Mouse (Mus musculus) embryonic facial prominence, embryonic 14.5 days (tissue): Measurements from ENCODE around the gene Coil. TPM values are rescaled to one million over a fixed set of nuclear protein-coding genes. Genes with fewer than 3 reads are reported as not detected.
A peak's percentile ranks its signal among the peaks of the same experiment; 100 is the strongest.
"Not testable (repeated sequence)": the region's sequence is repeated elsewhere in the genome, so short reads cannot be mapped to it uniquely, and the experiment has no call there.

Experiments used
- ATAC-seq: fragments of 200-750 bp; cut with Nextera tagmentation; 2 replicates; pipeline ENCODE4 v1.8.0; 2017; ENCODE audit warnings: low read depth, moderate number of reproducible peaks, moderate TSS enrichment
- DNase-seq: peaks from one replicate; pipeline ENCODE4 v3.0.0-alpha.2; 2015; ENCODE audit warnings: low spot score
- H3K27ac ChIP-seq: fragments of 300-500 bp; sonication (generic); replicated peaks from 2 replicates; pipeline ENCODE4 v1.5.1; 2014; ENCODE audit warnings: low read depth, mild to moderate bottlenecking, low read length, moderate library complexity
- H3K27me3 ChIP-seq: fragments of 300-500 bp; sonication (generic); replicated peaks from 2 replicates; pipeline ENCODE4 v1.6.1; 2014; ENCODE audit warnings: low read length; ENCODE audit not compliant: control insufficient read depth, insufficient read depth
- H3K36me3 ChIP-seq: fragments of 300-500 bp; sonication (generic); 2 replicates; pipeline ENCODE4 v1.6.1; 2014; ENCODE audit warnings: low read length, mixed read lengths; ENCODE audit not compliant: control insufficient read depth, insufficient read depth
- H3K4me1 ChIP-seq: fragments of 300-500 bp; sonication (generic); 2 replicates; pipeline ENCODE4 v1.6.1; 2014; ENCODE audit warnings: antibody characterized with exemption, low read length; ENCODE audit not compliant: control insufficient read depth, insufficient read depth
- H3K4me2 ChIP-seq: fragments of 300-500 bp; sonication (generic); 2 replicates; pipeline ENCODE4 v1.6.1; 2014; ENCODE audit warnings: low read depth, mild to moderate bottlenecking, low read length, moderate library complexity, mixed read lengths
- H3K4me3 ChIP-seq: fragments of 300-500 bp; sonication (generic); 2 replicates; pipeline ENCODE4 v1.5.1; 2014; ENCODE audit warnings: low read depth, mild to moderate bottlenecking, low read length
- H3K9ac ChIP-seq: fragments of 300-500 bp; sonication (generic); 2 replicates; pipeline ENCODE4 v1.6.1; 2014; ENCODE audit warnings: low read depth, mild to moderate bottlenecking, low read length, moderate library complexity, mixed read lengths
- H3K9me3 ChIP-seq: fragments of 300-500 bp; sonication (generic); 2 replicates; pipeline ENCODE4 v1.6.1; 2016; ENCODE audit warnings: low read length; ENCODE audit not compliant: control insufficient read depth
- WGBS: fragments of 180-500 bp; shearing (Covaris S2); extraction: QIAGEN DNeasy Blood & Tissue Kit; methylation state at CpG from one replicate; pipeline ENCODE4 v1.1.7; 2014; 5-methylcytosine and 5-hydroxymethylcytosine counted together
- polyA plus RNA-seq: library from polyadenylated mRNA; unstranded; fragments of >200 nt; fragmentation: Nextera tagmentation; extraction: Ambion mirVana; gene quantifications from 2 replicates; pipeline ENCODE4 v1.2.1, GENCODE M21; 2014

The Coil gene
- polyA plus RNA-seq, 1 experiment from 2014 or later = 9.4 TPM

DNA sequence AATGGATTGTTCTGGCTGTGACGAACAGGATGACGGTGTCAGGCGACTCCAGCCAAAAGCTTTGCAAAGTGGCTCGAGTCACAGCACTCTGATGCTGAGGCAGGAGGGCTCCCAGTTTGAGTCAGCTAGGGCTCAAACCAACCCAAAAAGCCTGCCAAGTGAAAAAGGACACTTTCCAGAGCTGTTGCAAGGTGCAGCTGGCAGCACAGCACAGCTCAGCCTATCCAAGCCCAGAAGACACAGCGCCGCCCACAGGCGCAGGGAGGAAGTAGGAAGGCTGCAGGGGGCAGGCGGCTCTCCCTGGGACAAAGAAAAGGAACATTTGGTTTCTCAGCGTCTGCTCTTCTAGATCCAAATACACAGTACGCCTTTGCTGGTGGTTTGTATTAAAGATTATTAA, 16.6 kb downstream of the Coil start:
- Histone ChIP-seq H3K36me3 (peaks cover 67% of the 10 kb centered on the region), H3K27ac (no peak overlapping the region), H3K4me3 (no peak overlapping the region), H3K4me1 (no peaks in the 10 kb centered on the region), H3K9ac (no peak overlapping the region), H3K4me2 (no peak overlapping the region), H3K9me3 (no peaks in the 10 kb centered on the region), H3K27me3 (no peaks in the 10 kb centered on the region)
- DNase-seq (no peak), ATAC-seq (no peak)
- WGBS = 80% methylated on average over 10 of the region's 10 CpGs

DNA sequence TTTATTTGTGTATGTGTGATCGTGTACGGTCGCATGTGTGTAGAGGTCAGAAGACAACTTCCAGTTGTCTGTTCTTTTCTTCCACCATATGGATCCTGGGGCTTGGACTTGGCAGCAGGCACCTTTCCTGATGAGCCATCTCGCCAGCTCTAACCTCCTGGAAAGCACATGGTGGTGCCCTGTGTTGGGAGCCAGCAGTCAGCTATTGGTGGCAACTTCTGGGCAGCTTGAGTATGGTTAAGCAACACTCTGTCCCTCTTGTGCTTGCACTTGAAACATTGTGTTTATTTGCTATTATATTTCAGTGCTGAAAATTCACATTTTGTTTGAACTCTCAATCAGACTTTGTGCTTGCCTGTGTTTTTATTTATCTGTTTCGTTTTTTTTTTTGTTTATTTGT, 18.9 kb downstream of the Coil start:
- DNase-seq = no peak
- no peak overlapping the region for H3K9ac ChIP-seq
- no peaks in the 10 kb centered on the region for H3K9me3 ChIP-seq
- no peak for ATAC-seq
- H3K36me3 ChIP-seq = peaks cover 54% of the 10 kb centered on the region
- no peaks in the 10 kb centered on the region for H3K27me3 ChIP-seq
- H3K27ac ChIP-seq = no peak overlapping the region
- no peak overlapping the region for H3K4me2 ChIP-seq
- no peak overlapping the region for H3K4me3 ChIP-seq
- H3K4me1 ChIP-seq = no peaks in the 10 kb centered on the region
- 80% methylated on average over 5 of the region's 5 CpGs for WGBS

DNA sequence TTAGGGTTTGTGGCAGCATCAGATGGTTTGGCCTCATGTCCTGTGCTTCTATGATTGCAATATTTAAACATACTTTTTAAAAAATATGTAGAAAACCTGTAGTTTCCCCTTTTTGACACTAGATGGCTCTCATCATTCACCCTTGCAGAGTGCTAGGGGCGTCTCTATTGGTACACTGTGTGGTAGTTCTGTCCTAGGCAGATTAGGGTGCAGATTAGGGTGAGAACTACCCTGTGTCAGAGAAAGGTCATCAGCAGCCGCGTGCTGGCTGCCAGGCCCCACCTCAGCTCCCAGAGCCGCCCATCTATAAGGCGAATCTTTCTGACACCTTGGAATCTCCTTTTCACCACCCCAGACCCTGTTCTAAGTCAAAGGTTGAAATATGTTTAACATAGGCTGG, 19.5 kb downstream of the Coil start:
- Histone ChIP-seq H3K4me1 (no peaks in the 10 kb centered on the region), H3K27me3 (no peaks in the 10 kb centered on the region), H3K36me3 (peaks cover 49% of the 10 kb centered on the region), H3K9ac (no peak overlapping the region), H3K27ac (no peak overlapping the region), H3K4me2 (no peak overlapping the region), H3K9me3 (no peaks in the 10 kb centered on the region), H3K4me3 (no peak overlapping the region)
- no peak for ATAC-seq
- no peak for DNase-seq
- WGBS = 78% methylated on average over 5 of the region's 5 CpGs

DNA sequence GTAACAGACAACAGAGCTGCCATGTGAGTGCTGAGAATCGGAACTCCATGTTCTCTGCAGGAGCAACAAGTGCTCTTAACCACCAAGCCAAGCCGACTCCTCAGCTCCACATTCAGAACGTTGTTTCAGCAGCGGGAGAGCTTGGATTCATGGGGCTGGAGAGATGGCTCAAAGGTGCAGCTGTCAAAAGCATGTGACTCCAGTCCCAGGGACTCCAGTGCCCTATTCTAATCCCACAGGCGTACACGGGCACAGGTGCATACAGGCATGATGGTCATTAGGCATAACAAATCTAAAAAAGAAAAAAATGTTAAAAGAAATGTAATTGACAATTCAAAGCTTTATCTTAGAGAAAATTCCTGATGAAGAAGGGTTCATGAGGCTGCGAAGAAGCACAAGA, 23.1 kb downstream of the Coil start:
- no peak for ATAC-seq
- Histone ChIP-seq H3K27ac (no peak overlapping the region), H3K9me3 (no peaks in the 10 kb centered on the region), H3K9ac (no peak overlapping the region), H3K4me1 (no peaks in the 10 kb centered on the region), H3K27me3 (no peaks in the 10 kb centered on the region), H3K4me3 (no peak overlapping the region), H3K4me2 (no peak overlapping the region), H3K36me3 (peaks cover 17% of the 10 kb centered on the region)
- DNase-seq = no peak
- 49% methylated on average over 7 of the region's 7 CpGs for WGBS

DNA sequence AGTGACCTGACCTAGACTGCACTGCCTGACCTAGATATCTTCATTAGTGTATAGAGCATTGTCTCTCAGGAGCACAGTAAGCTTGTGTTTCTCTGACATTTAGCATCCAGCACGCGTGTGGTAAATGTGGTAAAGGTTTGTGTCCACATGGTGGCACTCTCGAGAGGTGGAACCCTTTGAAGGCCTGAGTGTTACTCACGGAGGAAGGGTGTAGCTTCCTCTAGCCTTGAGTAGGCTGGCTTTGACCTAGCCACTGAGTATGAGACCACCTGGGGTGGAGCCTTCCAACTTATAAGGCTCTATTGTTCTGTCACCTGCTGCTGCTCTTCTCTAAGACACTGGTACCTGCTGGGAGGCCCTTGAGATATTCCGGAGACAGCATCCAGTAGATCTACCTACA, 23.6 kb downstream of the Coil start:
- Histone ChIP-seq H3K4me1 (no peaks in the 10 kb centered on the region), H3K9me3 (no peaks in the 10 kb centered on the region), H3K36me3 (peaks cover 14% of the 10 kb centered on the region), H3K27ac (no peak overlapping the region), H3K4me2 (no peak overlapping the region), H3K9ac (no peak overlapping the region), H3K4me3 (no peak overlapping the region), H3K27me3 (no peaks in the 10 kb centered on the region)
- DNase-seq (peak; percentile 58), ATAC-seq (no peak)
- WGBS = 20% methylated on average over 5 of the region's 5 CpGs

DNA sequence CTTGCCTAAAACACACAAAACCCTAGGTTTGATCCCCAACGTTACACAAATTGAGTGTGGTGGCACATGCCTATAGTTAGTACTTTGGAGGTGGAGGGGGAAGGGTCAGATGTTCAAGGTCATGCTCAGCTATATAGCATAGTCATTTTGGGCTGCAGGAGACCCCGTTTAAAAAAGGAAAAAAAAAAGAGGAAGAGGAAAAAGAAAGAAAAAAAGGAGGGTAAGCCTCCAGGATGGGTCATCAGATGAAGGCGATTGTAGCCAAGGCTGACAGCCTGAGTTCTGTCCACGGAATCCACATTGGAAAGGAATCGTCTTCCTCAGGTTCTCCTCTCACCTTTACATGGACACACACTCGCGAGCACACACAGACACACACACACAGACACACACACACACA, 24.4 kb downstream of the Coil start:
- Histone ChIP-seq H3K4me2 (no peak overlapping the region), H3K27me3 (peaks cover 8% of the 10 kb centered on the region), H3K36me3 (peaks cover 14% of the 10 kb centered on the region), H3K4me3 (no peak overlapping the region), H3K4me1 (no peaks in the 10 kb centered on the region), H3K9ac (no peak overlapping the region), H3K9me3 (no peaks in the 10 kb centered on the region), H3K27ac (no peak overlapping the region)
- 87% methylated on average over 7 of the region's 7 CpGs for WGBS
- ATAC-seq = no peak
- DNase-seq = no peak

DNA sequence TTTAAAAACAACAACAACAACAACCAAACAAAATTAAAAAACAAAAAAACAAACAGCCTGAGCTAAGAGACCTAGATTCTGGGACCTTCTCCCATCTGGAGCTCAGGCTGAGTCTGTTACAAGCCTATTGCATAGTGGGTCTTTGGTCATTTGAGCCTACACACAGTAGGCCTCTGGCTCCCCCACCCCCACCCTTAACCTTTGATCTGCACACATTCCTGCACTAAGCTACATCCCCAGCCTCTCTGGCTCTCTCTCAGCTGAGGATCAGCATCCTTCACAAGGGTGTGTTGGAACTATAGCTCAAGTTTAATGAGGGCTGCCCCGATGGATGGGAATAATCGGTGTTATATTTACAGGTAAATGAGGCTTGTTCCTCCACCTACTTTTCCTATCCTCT, 25.6 kb downstream of the Coil start:
- WGBS = 85% methylated on average over 2 of the region's 2 CpGs
- ATAC-seq (no peak), DNase-seq (no peak)
- peaks cover 12% of the 10 kb centered on the region for H3K36me3 ChIP-seq
- no peaks in the 10 kb centered on the region for H3K4me1 ChIP-seq
- no peak overlapping the region for H3K9ac ChIP-seq
- no peak overlapping the region for H3K4me2 ChIP-seq
- no peak overlapping the region for H3K27ac ChIP-seq
- H3K9me3 ChIP-seq = no peaks in the 10 kb centered on the region
- peaks cover 19% of the 10 kb centered on the region for H3K27me3 ChIP-seq
- H3K4me3 ChIP-seq = no peak overlapping the region

DNA sequence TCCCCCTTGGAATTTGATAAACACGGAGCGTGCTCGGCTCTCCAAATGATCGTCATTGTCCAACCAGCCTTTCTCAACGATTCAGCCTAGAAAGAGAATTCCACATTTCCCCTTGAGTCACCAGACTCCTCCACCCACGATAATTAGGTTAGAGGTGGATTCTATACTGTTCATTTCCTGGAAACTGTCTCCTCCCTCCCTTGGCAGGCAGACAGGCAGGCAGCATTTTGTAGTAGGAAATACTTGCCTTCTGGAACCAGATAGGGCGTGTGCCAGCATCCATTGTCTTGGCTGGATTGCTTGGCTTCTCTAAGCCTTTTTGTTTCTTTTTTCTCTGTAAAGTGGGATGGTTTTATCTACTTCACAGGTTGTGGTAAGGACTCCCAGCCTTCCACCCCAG, 26.4 kb downstream of the Coil start:
- no peak for ATAC-seq
- no peak overlapping the region for H3K27ac ChIP-seq

DNA sequence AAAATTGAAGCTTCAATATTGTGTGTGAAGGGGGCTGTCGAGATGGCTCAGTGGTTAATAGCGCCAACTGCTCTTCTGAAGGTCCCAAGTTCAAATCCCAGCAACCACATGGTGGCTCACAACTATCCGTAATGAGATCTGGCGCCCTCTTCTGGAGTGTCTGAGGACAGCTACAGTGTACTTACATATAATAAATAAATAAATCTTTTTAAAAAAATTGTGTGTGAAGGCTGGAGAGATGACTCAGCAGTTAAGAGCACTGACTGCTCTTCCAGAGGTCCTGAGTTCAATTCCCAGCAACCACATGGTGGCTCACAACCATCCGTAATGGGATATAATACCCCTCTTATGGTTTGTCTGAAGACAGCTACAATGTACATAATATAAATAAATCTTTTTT, 27.3 kb downstream of the Coil start:
- peaks cover 19% of the 10 kb centered on the region for H3K27me3 ChIP-seq
- not testable (repeated sequence) for H3K9me3 ChIP-seq, H3K4me3 ChIP-seq, H3K9ac ChIP-seq, H3K4me1 ChIP-seq, ATAC-seq, H3K36me3 ChIP-seq, H3K4me2 ChIP-seq, DNase-seq, H3K27ac ChIP-seq
- 87% methylated on average over 5 of the region's 5 CpGs for WGBS

More for the DNA sequence above, 26.4 kb downstream of the Coil start:
- Histone ChIP-seq H3K27me3 (peaks cover 19% of the 10 kb centered on the region), H3K36me3 (0 out of 2 replicates have a peak, but pooled peaks cover 5% of the 10 kb centered on the region), H3K9ac (no peak overlapping the region), H3K9me3 (no peaks in the 10 kb centered on the region), H3K4me2 (no peak overlapping the region), H3K4me1 (no peaks in the 10 kb centered on the region), H3K4me3 (no peak overlapping the region)
- DNase-seq = peak; percentile 65
- WGBS = 53% methylated on average over 7 of the region's 7 CpGs
